Mouse (Mus musculus) brain, embryonic 14.5 days (tissue): Measurements from ENCODE around the gene Hspd1. TPM values are rescaled to one million over a fixed set of nuclear protein-coding genes. Genes with fewer than 3 reads are reported as not detected.
A peak's percentile ranks its signal among the peaks of the same experiment; 100 is the strongest.

Experiments used
- DNase-seq: peaks from one replicate; pipeline ENCODE4 v3.0.0-alpha.2; 2011; ENCODE audit warnings: low read depth
- CTCF ChIP-seq: fragments of 200-500 bp; IDR thresholded peaks from 2 replicates; pipeline ENCODE4 v1.5.1; 2012; ENCODE audit warnings: inconsistent platforms, mild to moderate bottlenecking, moderate library complexity, borderline replicate concordance; ENCODE audit not compliant: insufficient read depth, insufficient read length; ENCODE audit errors: extremely low read depth
- POLR2A ChIP-seq: fragments of 200-500 bp; IDR thresholded peaks from 2 replicates; pipeline ENCODE4 v1.6.1; 2012; ENCODE audit warnings: mild to moderate bottlenecking, inconsistent platforms, borderline replicate concordance; ENCODE audit not compliant: poor library complexity, insufficient read depth, insufficient read length, severe bottlenecking; ENCODE audit errors: extremely low read depth
- polyA plus RNA-seq: library from polyadenylated mRNA; depleted of rRNA; stranded (reverse); fragments of >200 nt; gene quantifications from 2 replicates; pipeline ENCODE4 v1.2.3, GENCODE M21; 2012

Hspd1 gene
- polyA plus RNA-seq, 1 experiment = 128 TPM

- no peak for DNase-seq
- TF ChIP-seq POLR2A = no peak
- TF ChIP-seq CTCF = no peak
These were observed 19.0 kb upstream of the Hspd1 start for GRCm38 (mm10) chr1:55106919-55107585.

- no peak for DNase-seq
- TF ChIP-seq POLR2A (no peak), CTCF (no peak)
These were observed 4.4 kb upstream of the Hspd1 start for GRCm38 (mm10) chr1:55092469-55092868.

DNA sequence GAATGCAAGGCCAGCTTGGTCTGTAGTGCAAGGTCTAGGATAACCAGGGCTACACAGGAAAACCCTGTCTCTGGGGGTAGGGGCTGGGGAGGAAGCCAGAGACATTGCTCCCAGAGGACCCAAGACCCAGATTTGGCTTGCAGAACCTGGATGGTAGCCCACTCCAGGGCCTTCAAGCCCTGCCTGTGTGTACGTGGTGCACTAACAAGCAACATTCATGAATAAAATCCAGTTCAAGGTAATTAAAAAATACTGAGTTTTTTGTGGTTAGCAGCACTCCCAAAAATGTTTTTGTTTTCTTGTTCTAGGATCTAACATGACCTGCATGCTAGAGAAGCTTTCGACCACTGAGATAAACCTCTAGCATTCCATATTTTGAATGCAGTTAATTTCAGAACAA lies 4.0 kb upstream of the Hspd1 start:
- no peak for TF ChIP-seq CTCF
- TF ChIP-seq POLR2A = no peak
- no peak for DNase-seq

DNA sequence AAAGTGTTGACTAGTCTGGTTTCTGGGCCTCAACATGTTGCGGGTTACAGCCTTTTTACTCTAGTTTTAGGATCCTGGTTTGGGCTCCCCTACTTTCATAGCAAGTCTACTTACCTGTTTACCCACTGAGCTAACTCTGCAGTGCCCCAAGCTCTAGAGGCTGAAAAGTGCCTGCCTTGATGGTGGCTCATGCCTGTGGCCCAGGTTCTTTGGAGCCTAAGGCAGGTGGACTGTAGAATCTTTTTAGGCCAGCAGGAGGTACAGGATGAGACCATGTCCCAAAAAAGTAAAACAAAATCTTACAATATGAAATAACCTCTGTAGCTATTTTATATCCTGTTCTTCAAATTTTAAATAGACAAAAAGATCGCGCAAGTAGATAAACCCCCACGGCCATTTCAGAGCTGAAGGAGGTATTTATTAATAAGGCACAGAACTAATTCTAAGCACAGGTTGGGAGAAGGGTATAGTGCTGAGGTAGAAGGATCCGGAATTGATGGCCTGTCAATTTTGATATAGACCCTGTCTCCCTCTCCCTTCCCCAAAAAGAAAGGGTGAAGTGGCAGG lies 1.5 kb upstream of the Hspd1 start:
- TF ChIP-seq POLR2A (no peak), CTCF (no peak)
- no peak for DNase-seq

DNA sequence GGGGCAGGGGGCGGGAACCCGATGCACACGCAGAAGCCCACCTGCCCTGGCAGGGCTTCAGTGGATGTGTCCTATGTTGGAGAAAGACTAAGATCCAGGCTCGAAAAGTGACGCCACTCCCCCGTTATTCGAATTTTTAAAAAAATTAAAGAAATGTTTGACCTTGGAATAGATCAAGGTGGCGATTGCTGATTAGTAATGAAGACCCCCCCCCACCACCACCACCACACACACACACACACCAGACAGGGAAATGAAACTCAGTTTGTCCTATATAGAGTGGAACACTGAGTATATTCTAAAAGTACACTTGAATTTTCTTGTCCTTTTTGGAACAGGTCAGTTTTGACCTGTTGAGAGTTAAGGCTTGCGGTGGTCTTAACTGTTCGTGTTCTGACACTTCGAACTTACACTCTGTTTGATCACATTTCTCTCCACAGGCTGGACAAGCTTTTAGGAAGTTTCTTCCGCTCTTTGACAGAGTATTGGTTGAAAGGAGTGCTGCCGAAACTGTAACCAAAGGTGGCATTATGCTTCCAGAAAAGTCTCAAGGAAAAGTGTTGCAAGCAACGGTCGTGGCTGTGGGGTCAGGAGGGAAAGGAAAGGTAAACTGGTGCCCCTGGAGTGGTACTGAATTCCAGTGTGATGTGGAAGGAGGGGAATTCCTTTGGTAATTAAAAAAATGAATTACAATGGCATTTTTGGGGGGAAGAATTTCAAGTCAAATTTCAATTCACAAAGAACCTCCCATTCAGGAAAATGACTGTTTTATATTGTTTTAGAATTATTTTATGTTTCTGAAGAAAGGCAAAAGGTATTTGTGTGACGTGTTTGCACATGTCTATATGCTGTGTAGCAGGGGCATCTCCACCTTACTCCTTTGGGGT lies 811 bp upstream of the Hspd1 start:
- peak; percentile 3 for DNase-seq

DNA sequence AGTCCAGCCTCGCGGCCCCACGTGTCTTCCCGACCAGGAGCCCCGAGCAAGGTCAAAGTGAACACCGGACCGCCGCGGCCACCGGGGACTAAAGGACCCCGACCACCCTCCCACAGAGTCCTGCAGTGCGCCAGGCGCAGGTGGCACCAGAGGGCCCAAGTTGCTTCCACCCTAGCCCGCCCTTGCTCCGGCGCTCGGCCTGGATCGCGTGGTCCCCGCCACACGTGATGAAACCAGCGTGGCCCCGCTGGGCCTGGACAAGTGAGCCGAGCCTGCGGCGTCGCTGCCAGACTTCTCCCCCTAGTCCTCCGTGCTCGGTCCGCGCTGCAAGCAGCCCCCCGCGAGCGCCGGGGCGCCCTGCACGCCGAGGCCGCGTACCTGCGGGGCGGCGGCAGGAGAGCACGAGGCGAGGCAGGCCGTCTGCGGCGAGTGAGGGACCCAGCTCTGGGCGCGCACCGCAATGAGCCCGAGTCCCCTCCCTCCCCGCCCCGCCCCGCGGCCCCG lies 590 bp downstream of the Hspd1 start:
- TF ChIP-seq POLR2A (peak; percentile 71), CTCF (no peak)
- DNase-seq = no peak

More for the DNA sequence above, 811 bp upstream of the Hspd1 start:
- TF ChIP-seq POLR2A = no peak
- TF ChIP-seq CTCF = no peak

GRCm38 (mm10) chr1:55086868-55087400 lies 1.1 kb downstream of the Hspd1 start:
- DNase-seq = no peak
- TF ChIP-seq POLR2A (no peak), CTCF (no peak)

DNA sequence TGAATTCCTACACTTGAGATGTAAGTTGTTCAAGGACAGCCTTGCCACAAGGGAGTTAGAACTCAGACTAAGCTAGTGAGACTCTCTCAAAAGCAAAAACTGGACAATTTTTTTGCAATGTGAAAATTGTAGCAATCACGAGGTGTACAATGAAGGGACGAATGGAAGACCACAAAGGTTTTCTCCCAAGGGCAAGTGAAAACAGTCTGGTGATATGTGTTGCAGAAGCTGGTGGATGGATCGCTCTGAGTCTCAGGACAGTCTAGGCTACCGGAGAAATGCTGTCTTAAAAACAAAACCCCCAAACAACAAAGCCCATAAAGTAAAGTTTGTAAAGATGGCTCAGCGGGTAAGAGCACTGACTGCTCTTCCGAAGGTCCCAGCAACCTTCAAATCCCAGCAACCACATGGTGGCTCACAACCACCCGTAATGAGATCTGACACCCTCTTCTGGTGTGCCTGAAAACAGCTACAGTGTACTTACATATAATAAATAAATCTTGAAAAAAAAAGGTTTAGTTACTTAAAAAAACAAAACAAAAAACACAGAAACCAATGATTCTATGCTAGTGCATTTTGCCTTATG lies 2.2 kb downstream of the Hspd1 start:
- TF ChIP-seq POLR2A (no peak), CTCF (no peak)
- no peak for DNase-seq

GRCm38 (mm10) chr1:55082106-55082505 lies 5.9 kb downstream of the Hspd1 start:
- TF ChIP-seq CTCF = no peak
- no peak for TF ChIP-seq POLR2A
- DNase-seq = no peak

GRCm38 (mm10) chr1:55079677-55080076 lies 8.4 kb downstream of the Hspd1 start:
- TF ChIP-seq CTCF (no peak), POLR2A (no peak)

More at GRCm38 (mm10) chr1:55079677-55080076, 8.4 kb downstream of the Hspd1 start:
- no peak for DNase-seq
